Mouse (Mus musculus) limb, embryonic 14.5 days (tissue): ENCODE measurements around the gene Pkm. TPM values are rescaled to one million over a fixed set of nuclear protein-coding genes. Genes with fewer than 3 reads are reported as not detected.

Experiments
- ATAC-seq: fragments of 200-750 bp; cut with Nextera tagmentation; 2 replicates; pipeline ENCODE4 v1.8.0; 2017; ENCODE audit warnings: low read depth, moderate number of reproducible peaks, moderate TSS enrichment; ENCODE audit not compliant: low FRiP score
- DNase-seq: peaks from one replicate; pipeline ENCODE4 v3.0.0-alpha.2; 2015; ENCODE audit warnings: low spot score
- H3K27ac ChIP-seq: fragments of 300-500 bp; sonication (generic); replicated peaks from 2 replicates; pipeline ENCODE4 v1.5.1; 2014; ENCODE audit warnings: low read depth, mild to moderate bottlenecking, low read length, moderate library complexity, mixed read lengths
- H3K27me3 ChIP-seq: fragments of 300-500 bp; sonication (generic); 2 replicates; pipeline ENCODE4 v1.6.1; 2014; ENCODE audit warnings: low read length, mixed read lengths; ENCODE audit not compliant: control insufficient read depth, insufficient read depth
- H3K36me3 ChIP-seq: fragments of 300-500 bp; sonication (generic); 2 replicates; pipeline ENCODE4 v1.6.1; 2014; ENCODE audit warnings: mild to moderate bottlenecking, low read length, moderate library complexity, mixed read lengths; ENCODE audit not compliant: control insufficient read depth, insufficient read depth
- H3K4me1 ChIP-seq: fragments of 300-500 bp; sonication (generic); 2 replicates; pipeline ENCODE4 v1.6.1; 2014; ENCODE audit warnings: antibody characterized with exemption, low read length, mixed read lengths; ENCODE audit not compliant: control insufficient read depth, insufficient read depth
- H3K4me2 ChIP-seq: fragments of 300-500 bp; sonication (generic); replicated peaks from 2 replicates; pipeline ENCODE4 v1.6.1; 2014; ENCODE audit warnings: low read depth, mild to moderate bottlenecking, low read length, moderate library complexity; ENCODE audit not compliant: severe bottlenecking
- H3K4me3 ChIP-seq: fragments of 300-500 bp; sonication (generic); replicated peaks from 2 replicates; pipeline ENCODE4 v1.5.1; 2014; ENCODE audit warnings: low read length
- H3K9ac ChIP-seq: fragments of 300-500 bp; sonication (generic); 2 replicates; pipeline ENCODE4 v1.6.1; 2014; ENCODE audit warnings: mild to moderate bottlenecking, low read depth, low read length, moderate library complexity; ENCODE audit not compliant: severe bottlenecking
- H3K9me3 ChIP-seq: fragments of 300-500 bp; sonication (generic); 2 replicates; pipeline ENCODE4 v1.6.1; 2016; ENCODE audit warnings: low read length; ENCODE audit not compliant: control insufficient read depth
- POLR2A ChIP-seq: fragments of 200-500 bp; IDR thresholded peaks from 2 replicates; pipeline ENCODE4 v1.8.0; 2012; ENCODE audit warnings: inconsistent platforms, mild to moderate bottlenecking, moderate library complexity, borderline replicate concordance; ENCODE audit not compliant: insufficient read depth, insufficient read length; ENCODE audit errors: extremely low read depth
- WGBS: fragments of 180-500 bp; shearing (Covaris S2); extraction: QIAGEN DNeasy Blood & Tissue Kit; methylation state at CpG from one replicate; pipeline ENCODE4 v1.1.7; 2014; 5-methylcytosine and 5-hydroxymethylcytosine counted together
- polyA plus RNA-seq, 2 experiments: library from polyadenylated mRNA; depleted of rRNA in 1 of 2; stranded (reverse) in 1 of 2; unstranded in 1 of 2; fragments of >200 nt; fragmentation: Nextera tagmentation in 1 of 2; extraction: Ambion mirVana in 1 of 2; gene quantifications; 2 replicates each; pipeline versions ENCODE4 v1.2.1 to v1.2.3; 2012 to 2014

Gene Pkm
- polyA plus RNA-seq, 2 experiments: 988 to 1,025 TPM

DNA sequence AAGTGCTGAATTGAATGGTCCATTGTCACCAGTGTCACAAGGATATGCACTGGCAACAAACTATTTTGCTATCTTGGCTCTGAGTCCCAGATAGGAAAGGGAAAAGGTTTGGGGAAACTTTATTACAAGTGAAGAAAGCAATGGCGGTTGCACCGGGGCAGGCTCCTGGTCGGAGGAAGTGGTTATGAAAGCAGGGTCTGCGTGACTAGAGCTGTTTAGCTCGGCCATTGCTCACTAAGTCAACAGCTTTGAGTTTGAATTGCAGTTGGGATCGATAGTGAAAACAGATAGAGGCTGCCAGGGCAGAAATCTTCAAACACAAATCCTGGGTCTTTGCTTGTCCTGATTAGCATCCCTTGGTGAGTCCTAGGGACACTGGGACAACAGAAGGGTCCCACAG is 11.7 kb downstream of the Pkm start:
- DNase-seq: no peak
- Histone ChIP-seq H3K9me3 (no peaks in the 10 kb centered on the region), H3K36me3 (peaks cover 99% of the 10 kb centered on the region), H3K27ac (no peak overlapping the region), H3K4me1 (no peaks in the 10 kb centered on the region), H3K4me3 (no peak overlapping the region), H3K27me3 (no peaks in the 10 kb centered on the region), H3K4me2 (no peak overlapping the region), H3K9ac (no peak overlapping the region)
- ATAC-seq: no peak
- 83% methylated on average over 6 of the region's 6 CpGs for WGBS
- no peak for TF ChIP-seq POLR2A

DNA sequence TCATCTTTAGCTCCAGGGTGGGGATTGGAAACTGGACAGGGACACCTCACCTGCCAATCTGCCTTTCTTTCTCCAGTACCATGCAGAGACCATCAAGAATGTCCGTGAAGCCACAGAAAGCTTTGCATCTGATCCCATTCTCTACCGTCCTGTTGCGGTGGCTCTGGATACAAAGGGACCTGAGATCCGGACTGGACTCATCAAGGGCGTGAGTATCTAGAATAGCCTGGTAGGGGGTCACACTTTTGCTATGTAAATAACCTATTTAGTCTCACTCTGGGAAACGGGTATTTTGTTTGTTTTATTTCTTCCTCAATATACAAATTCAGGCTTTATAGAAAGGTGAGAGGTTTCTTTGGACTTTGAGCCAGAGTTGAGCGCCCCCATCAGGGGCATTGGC is 12.3 kb downstream of the Pkm start:
- TF ChIP-seq POLR2A: no peak
- H3K4me3 ChIP-seq: no peak overlapping the region
- no peaks in the 10 kb centered on the region for H3K9me3 ChIP-seq
- H3K36me3 ChIP-seq: peaks cover 99% of the 10 kb centered on the region
- 89% methylated on average over 7 of the region's 7 CpGs for WGBS
- no peaks in the 10 kb centered on the region for H3K4me1 ChIP-seq
- H3K27ac ChIP-seq: no peak overlapping the region
- ATAC-seq: no peak
- no peaks in the 10 kb centered on the region for H3K27me3 ChIP-seq
- no peak overlapping the region for H3K9ac ChIP-seq
- no peak for DNase-seq
- H3K4me2 ChIP-seq: no peak overlapping the region

DNA sequence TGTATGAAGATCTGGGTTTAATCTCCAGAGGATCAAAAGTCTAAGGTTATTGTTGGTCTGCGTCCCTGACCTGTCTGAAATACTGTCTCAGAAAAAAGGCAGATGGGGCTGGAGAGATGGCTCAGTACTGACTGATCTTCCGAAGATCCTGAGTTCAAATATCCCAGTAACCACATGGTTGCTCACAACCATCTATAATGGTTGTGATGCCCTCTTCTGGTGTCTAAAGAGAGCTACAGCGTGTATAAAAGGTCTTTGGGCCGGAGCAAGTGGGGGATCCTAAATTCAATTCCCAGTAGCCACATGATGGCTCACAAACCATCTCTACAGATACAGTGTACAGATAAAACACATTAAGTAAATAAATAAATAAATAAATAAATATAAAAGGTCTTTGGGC is 13.0 kb downstream of the Pkm start:
- no peaks in the 10 kb centered on the region for H3K9me3 ChIP-seq
- no peak for TF ChIP-seq POLR2A
- H3K27ac ChIP-seq: no peak overlapping the region
- 82% methylated on average over 4 of the region's 4 CpGs for WGBS
- no peaks in the 10 kb centered on the region for H3K27me3 ChIP-seq
- DNase-seq (no peak), ATAC-seq (0 out of 2 replicates have a peak, but pooled peaks have one; percentile 5)
- peaks cover 99% of the 10 kb centered on the region for H3K36me3 ChIP-seq
- H3K4me1 ChIP-seq: no peaks in the 10 kb centered on the region
- no peak overlapping the region for H3K9ac ChIP-seq
- no peak overlapping the region for H3K4me3 ChIP-seq
- H3K4me2 ChIP-seq: no peak overlapping the region

DNA sequence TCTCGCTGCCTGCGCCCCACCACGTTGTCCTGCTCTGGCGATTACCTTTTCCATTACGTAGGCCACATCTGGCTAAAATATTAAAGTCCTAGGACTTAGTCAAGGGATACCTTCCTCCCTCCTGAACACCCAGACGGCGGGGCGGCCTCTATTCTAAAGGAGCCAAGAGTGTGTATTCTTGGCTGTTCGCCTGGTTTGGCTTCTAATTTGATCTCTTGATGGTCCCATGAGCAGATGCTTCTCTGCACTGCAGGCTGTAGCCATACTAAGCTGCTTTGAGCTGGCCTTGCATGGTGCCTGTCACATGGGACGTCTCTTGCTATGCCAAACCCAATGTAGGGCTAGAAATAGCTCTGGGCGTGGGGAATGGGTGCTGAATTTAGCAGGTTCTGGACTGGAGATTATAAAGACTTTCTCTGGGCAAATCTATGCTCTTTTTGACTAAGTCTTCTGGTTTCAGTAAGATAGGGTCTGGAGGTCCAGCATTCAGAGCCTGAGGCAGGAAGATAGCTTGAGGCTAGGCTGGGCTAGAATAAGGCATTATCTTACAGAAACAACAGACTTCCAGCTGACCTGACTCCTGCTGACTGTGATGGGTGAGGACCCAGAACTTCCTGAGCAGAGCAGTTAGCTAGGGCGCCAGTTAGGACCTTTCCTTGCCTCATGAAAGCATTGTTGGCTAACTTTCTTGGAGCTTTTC is 16.2 kb downstream of the Pkm start:
- TF ChIP-seq POLR2A: no peak
- peaks cover 99% of the 10 kb centered on the region for H3K36me3 ChIP-seq
- ATAC-seq (no peak), DNase-seq (no peak)
- no peaks in the 10 kb centered on the region for H3K4me1 ChIP-seq
- H3K4me3 ChIP-seq: no peak overlapping the region
- no peak overlapping the region for H3K4me2 ChIP-seq
- H3K27me3 ChIP-seq: no peaks in the 10 kb centered on the region
- no peak overlapping the region for H3K27ac ChIP-seq
- 77% methylated on average over 12 of the region's 12 CpGs for WGBS
- no peaks in the 10 kb centered on the region for H3K9me3 ChIP-seq
- H3K9ac ChIP-seq: no peak overlapping the region

DNA sequence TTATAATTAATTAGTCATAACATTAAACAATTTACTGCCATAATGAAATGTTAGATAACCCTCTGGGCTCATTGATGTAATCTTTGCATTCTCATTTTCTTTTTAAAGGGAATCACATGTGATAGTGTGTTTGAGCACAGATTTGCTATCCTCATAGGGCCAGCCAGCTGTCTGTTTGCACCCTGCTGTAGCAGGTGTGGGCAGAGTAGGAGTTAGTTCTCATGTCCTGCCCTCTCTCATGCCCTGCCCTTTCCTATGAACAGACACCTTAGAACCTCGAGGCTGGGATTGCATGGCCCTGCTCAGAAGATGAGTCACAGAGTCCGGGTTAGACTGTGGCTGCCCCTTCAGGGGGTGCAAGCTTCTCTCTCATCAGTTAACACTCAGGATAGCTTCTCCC is 17.3 kb downstream of the Pkm start:
- TF ChIP-seq POLR2A: no peak
- Histone ChIP-seq H3K27ac (no peak overlapping the region), H3K36me3 (peaks cover 99% of the 10 kb centered on the region), H3K9ac (no peak overlapping the region), H3K4me1 (no peaks in the 10 kb centered on the region), H3K4me3 (no peak overlapping the region), H3K9me3 (no peaks in the 10 kb centered on the region), H3K4me2 (no peak overlapping the region), H3K27me3 (no peaks in the 10 kb centered on the region)
- DNase-seq (no peak), ATAC-seq (no peak)
- 54% methylated on average over 2 of the region's 2 CpGs for WGBS

DNA sequence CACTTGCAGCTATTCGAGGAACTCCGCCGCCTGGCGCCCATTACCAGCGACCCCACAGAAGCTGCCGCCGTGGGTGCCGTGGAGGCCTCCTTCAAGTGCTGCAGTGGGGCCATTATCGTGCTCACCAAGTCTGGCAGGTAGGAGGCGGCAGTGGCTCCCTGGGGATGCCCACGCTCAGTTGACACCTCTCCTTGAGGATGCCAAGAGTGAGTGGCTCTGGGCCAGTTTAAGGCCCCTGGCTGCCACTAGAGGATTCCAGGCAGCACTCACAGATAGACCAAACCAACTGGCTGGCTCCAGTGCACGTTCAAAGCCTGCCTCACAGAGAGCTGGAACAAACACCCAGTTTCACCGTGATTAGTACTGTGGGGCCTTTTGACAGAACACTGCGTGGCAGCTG is 19.4 kb downstream of the Pkm start:
- Histone ChIP-seq H3K36me3 (peaks cover 87% of the 10 kb centered on the region), H3K27ac (no peak overlapping the region), H3K4me3 (no peak overlapping the region), H3K9ac (no peak overlapping the region), H3K4me1 (peaks cover 7% of the 10 kb centered on the region; the same call in 1 of the 2 replicates), H3K9me3 (no peaks in the 10 kb centered on the region), H3K27me3 (peaks cover 6% of the 10 kb centered on the region; the same call in 1 of the 2 replicates), H3K4me2 (no peak overlapping the region)
- DNase-seq (no peak), ATAC-seq (no peak)
- no peak for TF ChIP-seq POLR2A
- 92% methylated on average over 14 of the region's 14 CpGs for WGBS
